Mouse (Mus musculus) ES-Bruce4 (cell line): ENCODE results near the gene Dgkz. TPM values are rescaled to one million over a fixed set of nuclear protein-coding genes. Genes with fewer than 3 reads are reported as not detected.

ENCODE experiments used
- H3K27ac ChIP-seq: 2 replicates; pipeline ENCODE4 v1.5.1; 2012; ENCODE audit warnings: low read length, inconsistent platforms; ENCODE audit not compliant: insufficient read depth
- H3K27me3 ChIP-seq: 2 replicates; pipeline ENCODE4 v1.6.1; 2012; ENCODE audit warnings: mild to moderate bottlenecking, low read length, inconsistent platforms; ENCODE audit not compliant: control insufficient read depth, poor library complexity, insufficient read depth, severe bottlenecking
- H3K36me3 ChIP-seq: 2 replicates; pipeline ENCODE4 v1.6.1; 2012; ENCODE audit warnings: inconsistent platforms, mild to moderate bottlenecking, low read length, moderate library complexity; ENCODE audit not compliant: control insufficient read depth, poor library complexity, insufficient read depth, severe bottlenecking
- H3K4me1 ChIP-seq: one replicate; pipeline ENCODE4 v1.8.1; 2011; ENCODE audit warnings: low read length; ENCODE audit not compliant: control insufficient read depth, insufficient read depth
- H3K4me3 ChIP-seq: 2 replicates; pipeline ENCODE4 v1.5.1; 2011; ENCODE audit warnings: low read depth, mild to moderate bottlenecking, low read length
- H3K9ac ChIP-seq: 2 replicates; pipeline ENCODE4 v1.6.1; 2012; ENCODE audit warnings: low read depth, mild to moderate bottlenecking, inconsistent platforms; ENCODE audit not compliant: poor library complexity, severe bottlenecking
- H3K9me3 ChIP-seq: replicated peaks from 2 replicates; pipeline ENCODE4 v1.6.1; 2012; ENCODE audit warnings: mild to moderate bottlenecking, low read length, inconsistent platforms; ENCODE audit not compliant: control insufficient read depth, poor library complexity, insufficient read depth, severe bottlenecking
- CTCF ChIP-seq: IDR thresholded peaks from one replicate; pipeline ENCODE4 v1.8.1; 2011; ENCODE audit warnings: low read depth, low read length
- EP300 ChIP-seq: IDR thresholded peaks from 2 replicates; pipeline ENCODE4 v1.6.1; 2011; ENCODE audit warnings: low read depth, low read length; ENCODE audit not compliant: insufficient read depth
- POLR2A ChIP-seq: IDR thresholded peaks from one replicate; pipeline ENCODE4 v1.8.1; 2011; ENCODE audit warnings: low read length; ENCODE audit not compliant: insufficient read depth
- polyA plus RNA-seq: library from polyadenylated mRNA; stranded (reverse); fragments of >200 nt; gene quantifications from 2 replicates; pipeline ENCODE4 v1.2.4, GENCODE M21; 2011; ENCODE audit warnings: low read depth; ENCODE audit not compliant: missing spikeins, insufficient read depth, insufficient read length

Dgkz gene
- polyA plus RNA-seq, 1 experiment, result 28.1 TPM

GRCm38 (mm10) chr2:91960459-91960858 is 15.2 kb downstream of the Dgkz start:
- Histone ChIP-seq H3K4me1 (peaks cover 11% of the 10 kb centered on the region), H3K36me3 (no peaks in the 10 kb centered on the region), H3K9ac (no peak overlapping the region), H3K9me3 (no peaks in the 10 kb centered on the region), H3K4me3 (no peak overlapping the region), H3K27me3 (no peaks in the 10 kb centered on the region), H3K27ac (no peak overlapping the region)
- TF ChIP-seq POLR2A (no peak), EP300 (no peak), CTCF (no peak)

GRCm38 (mm10) chr2:91959544-91960410 is 15.9 kb downstream of the Dgkz start:
- no peak for TF ChIP-seq CTCF
- TF ChIP-seq EP300, result no peak
- no peak for TF ChIP-seq POLR2A
- H3K27me3 ChIP-seq, result no peaks in the 10 kb centered on the region
- H3K4me1 ChIP-seq, result peaks cover 11% of the 10 kb centered on the region
- H3K9me3 ChIP-seq, result no peaks in the 10 kb centered on the region
- H3K36me3 ChIP-seq, result no peaks in the 10 kb centered on the region
- no peak overlapping the region for H3K27ac ChIP-seq
- H3K4me3 ChIP-seq, result no peak overlapping the region
- H3K9ac ChIP-seq, result no peak overlapping the region

- Histone ChIP-seq H3K27me3 (no peaks in the 10 kb centered on the region), H3K9me3 (no peaks in the 10 kb centered on the region), H3K9ac (no peak overlapping the region), H3K27ac (no peak overlapping the region), H3K4me3 (no peak overlapping the region), H3K36me3 (no peaks in the 10 kb centered on the region), H3K4me1 (peaks cover 12% of the 10 kb centered on the region)
- peak; percentile 50 for TF ChIP-seq CTCF
- TF ChIP-seq POLR2A, result no peak
- no peak for TF ChIP-seq EP300
These were observed 16.8 kb downstream of the Dgkz start for GRCm38 (mm10) chr2:91958701-91959457.

- Histone ChIP-seq H3K27me3 (no peaks in the 10 kb centered on the region), H3K9me3 (no peaks in the 10 kb centered on the region), H3K9ac (no peak overlapping the region), H3K36me3 (no peaks in the 10 kb centered on the region), H3K4me3 (no peak overlapping the region), H3K27ac (no peak overlapping the region), H3K4me1 (peaks cover 14% of the 10 kb centered on the region)
- TF ChIP-seq POLR2A, result no peak
- no peak for TF ChIP-seq CTCF
- no peak for TF ChIP-seq EP300
These were observed 17.6 kb downstream of the Dgkz start for GRCm38 (mm10) chr2:91958049-91958448.

- Histone ChIP-seq H3K27ac (no peak overlapping the region), H3K4me1 (peaks cover 14% of the 10 kb centered on the region), H3K4me3 (no peak overlapping the region), H3K27me3 (no peaks in the 10 kb centered on the region), H3K36me3 (no peaks in the 10 kb centered on the region), H3K9me3 (no peaks in the 10 kb centered on the region), H3K9ac (no peak overlapping the region)
- no peak for TF ChIP-seq CTCF
- TF ChIP-seq POLR2A, result no peak
- no peak for TF ChIP-seq EP300
These were observed 18.6 kb downstream of the Dgkz start for GRCm38 (mm10) chr2:91957096-91957495.

GRCm38 (mm10) chr2:91955875-91956274 is 19.8 kb downstream of the Dgkz start:
- no peaks in the 10 kb centered on the region for H3K36me3 ChIP-seq
- no peaks in the 10 kb centered on the region for H3K9me3 ChIP-seq
- TF ChIP-seq EP300, result no peak
- H3K27ac ChIP-seq, result no peak overlapping the region
- H3K27me3 ChIP-seq, result no peaks in the 10 kb centered on the region
- peaks cover 12% of the 10 kb centered on the region for H3K4me1 ChIP-seq
- H3K9ac ChIP-seq, result no peak overlapping the region
- no peak overlapping the region for H3K4me3 ChIP-seq
